Mouse (Mus musculus): ENCODE data around the gene Mpc1. TPM values are rescaled to one million over a fixed set of nuclear protein-coding genes. Genes with fewer than 3 reads are reported as not detected.

Gene Mpc1
- total RNA-seq (2021): 100 to 1,000 TPM; 134 to 141 TPM
- long read RNA-seq, partial matches to known transcripts: 0 of 91 reads
- long read RNA-seq, other reads (novel, unspliced or antisense): 89 of 91 reads

DNA sequence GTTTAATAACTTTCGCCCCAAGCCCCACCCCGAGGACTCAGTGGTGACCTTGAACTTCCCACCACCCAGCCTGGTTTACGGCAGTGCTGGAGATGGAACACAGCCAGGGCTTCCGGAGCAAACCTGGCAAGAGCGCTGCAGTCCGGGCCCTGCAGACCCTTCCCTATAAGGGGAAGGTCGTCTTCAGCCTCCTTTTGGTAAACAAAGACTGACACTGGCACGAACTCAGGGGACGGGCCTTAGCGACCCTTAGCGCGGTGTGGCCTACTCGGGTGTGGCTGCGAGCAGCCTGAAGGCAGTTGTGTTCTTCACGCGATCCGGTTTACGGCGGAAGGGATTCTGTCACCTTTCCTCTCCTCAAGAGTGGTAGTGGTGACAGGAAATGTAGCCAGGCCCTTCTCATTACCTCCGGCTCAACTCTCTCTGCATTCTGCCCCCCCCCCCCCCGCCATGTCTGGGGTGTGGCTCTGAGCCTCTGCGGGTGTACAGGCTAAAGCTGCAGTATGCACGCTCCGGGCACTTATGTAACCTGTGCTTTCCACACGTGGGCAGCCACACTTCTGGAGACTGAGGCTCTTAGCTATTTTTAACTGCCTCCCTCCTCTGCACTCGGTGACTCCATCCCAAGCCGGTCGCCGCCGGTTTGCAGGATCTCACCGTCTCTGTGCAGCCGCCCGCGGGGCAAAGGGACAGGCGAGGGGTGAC, at the start of gene Mpc1:
TSS of gene Mpc1 (plus strand) at position 84 of the 705 bp plus-strand sequence.
- DNase-seq (ENCODE audit: low spot score in 2 of 2): peak; percentile 82 to 91

DNA sequence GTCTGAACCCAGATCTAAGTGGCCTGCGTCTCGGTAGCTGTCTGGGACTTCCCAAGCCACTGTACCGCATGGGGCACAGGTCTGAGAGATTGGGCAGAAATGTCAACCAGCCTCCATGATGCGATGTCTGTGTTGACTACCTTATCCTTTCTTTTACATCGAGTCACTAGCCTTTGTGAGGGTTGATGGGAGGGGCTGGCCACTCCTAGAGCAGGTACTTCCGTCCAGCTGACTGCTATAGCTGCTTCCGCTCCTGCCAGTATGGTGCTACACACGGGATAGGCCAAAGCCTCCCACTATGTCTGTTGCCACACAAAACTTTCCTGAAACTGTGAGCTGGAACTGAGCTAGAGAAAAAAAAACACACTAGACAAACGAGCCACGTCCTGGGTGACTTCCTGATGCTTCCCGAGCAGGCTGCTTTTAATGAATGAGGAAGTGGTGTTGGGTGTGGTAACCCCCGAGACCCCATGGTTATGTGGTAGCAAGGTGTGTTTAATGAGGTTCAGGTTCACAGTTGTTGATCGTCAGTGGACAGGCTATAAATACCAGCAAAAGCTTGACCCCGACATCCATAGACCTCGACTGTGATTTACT, 49.0 kb upstream of the Mpc1 start:
- no peak for DNase-seq (ENCODE audit: low spot score in 2 of 2)

DNA sequence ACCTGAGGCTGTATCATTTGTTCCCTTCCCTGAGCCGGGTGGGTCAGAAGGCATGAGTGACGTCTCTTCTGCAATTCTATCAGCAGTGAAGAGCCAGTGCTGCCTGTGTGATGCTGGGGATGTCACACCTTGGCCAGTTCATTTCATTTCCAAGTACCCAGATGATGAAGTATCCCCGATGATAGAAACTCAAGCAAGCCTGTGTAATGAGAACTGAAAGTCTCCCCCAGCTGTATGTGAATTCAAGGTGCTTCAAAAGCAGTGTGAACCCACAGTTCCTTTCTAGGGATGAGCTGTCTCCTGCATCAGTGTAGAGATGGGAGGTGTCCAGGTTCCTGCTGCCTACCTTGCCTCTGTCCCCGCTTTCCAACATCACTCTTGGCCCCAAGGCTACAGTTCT, 48.2 kb upstream of the Mpc1 start:
- no peak for DNase-seq (ENCODE audit: low spot score in 2 of 2)

DNA sequence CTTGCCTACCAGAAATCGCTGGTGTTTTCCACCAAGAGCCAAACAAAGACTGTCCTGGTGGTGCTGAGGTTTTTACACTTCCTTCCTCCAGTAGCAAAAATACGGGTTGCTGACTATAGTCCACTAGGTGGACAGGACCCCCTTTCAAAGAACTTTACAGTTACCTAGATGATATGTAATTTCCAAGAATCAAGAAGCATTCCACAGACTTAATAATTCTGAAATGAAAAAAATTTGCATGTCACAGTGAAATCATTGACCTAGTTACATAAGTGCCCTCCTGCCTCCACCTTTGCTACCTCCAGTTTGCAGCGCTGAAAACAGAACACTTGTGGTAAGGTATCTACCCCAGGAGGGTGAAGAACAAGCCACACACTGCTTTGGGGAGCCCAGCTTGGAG, 47.0 kb upstream of the Mpc1 start, which contains the start of gene Ccr6:
TSS of gene Ccr6 (plus strand) at position 301 of the 400 bp plus-strand sequence.
- no peak for DNase-seq (ENCODE audit: low spot score in 2 of 2)

DNA sequence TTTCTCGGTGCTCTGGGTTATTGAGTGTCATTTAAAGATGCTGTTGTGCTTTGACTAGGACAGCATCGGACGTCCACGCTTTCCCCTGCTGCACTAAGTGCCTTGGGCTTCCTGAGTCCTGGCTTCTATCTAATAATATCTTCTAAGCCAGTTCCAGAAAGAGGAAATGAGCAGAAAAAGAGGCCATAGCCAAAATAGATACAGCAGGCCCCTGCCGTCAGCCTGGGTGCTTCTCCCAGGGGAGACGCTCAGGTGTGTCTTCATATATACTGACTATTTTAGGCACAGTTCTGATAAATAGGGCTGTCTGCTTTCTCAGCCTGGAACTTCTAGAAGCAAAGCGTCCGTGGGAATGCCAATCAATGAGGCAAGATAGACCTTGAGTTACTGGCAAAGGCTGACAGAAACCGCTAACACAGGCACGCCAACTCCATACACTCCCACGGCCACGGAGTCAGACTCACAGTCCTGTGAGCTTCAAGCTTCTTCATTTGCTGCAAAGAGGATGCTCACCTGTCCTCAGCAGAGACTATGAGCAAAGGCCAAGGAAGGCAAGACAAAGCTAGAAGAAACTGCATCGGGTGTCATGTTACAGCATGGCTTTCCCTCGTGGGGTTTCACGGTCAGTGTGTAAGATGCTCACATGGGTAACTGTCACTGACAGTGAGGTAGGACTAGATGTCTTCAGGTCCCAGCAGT, 44.5 kb upstream of the Mpc1 start:
- no peak for DNase-seq (ENCODE audit: low spot score in 2 of 2)

GRCm38 (mm10) chr17:8239561-8239960, 43.1 kb upstream of the Mpc1 start:
- DNase-seq (ENCODE audit: low spot score in 2 of 2): no peak

DNA sequence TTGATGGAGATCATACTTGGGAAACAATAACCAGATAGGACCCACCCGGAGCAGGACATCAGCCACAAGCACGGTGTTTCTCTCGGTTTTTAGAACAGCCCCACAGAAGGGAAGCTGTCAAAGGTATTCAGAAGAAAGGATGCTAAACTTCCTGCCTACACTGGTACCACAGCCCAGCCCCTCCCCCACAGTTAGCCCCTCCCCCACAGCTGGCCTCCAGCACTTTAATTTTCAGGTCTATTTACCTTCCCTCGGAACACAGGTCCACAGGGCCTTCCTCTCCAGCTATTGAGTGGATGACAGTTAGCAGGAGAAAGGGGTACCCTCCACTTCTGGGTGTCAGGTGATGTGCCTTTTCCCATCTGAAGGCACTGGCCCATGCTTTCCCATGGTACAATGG, 42.2 kb upstream of the Mpc1 start:
- DNase-seq (ENCODE audit: low spot score in 2 of 2): no peak

DNA sequence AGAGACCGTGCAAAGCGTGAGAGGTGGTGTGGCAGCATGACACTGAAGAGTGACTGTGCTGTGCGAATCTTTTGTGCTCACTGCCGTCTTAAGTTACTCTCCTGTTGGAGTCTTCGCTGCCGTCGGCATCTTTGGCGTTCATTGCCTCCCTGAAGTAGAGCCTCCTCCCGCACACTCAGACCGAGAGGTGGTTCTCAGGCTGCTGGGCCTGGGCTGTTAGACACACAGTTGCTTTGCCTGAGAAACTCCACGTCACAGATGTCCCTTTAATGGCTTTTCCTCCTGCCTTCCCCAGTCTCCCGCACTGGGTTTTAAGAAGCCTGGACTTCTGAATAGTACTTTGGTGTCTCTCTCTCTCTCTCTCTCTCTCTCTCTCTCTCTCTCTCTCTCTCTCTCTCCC, 41.1 kb upstream of the Mpc1 start:
- DNase-seq (ENCODE audit: low spot score in 2 of 2): no peak

DNA sequence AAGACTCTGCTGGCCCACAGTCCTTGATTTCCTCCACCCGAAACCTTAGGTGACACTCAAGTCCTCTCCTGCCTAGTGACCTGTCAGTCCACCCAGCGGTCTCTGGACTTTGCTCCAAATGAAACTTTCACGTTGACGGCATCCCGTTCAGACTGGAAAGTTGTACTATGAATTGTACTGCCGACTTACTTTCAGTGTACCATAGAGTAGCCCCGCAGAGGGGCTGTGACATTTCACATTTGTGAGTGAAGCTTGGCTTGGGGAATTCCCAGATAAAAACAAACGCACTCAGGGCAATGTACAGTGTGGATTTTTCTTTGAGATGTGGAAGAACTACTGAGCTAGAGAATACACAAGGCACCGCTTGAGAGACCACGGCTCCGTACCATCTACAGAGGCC, 40.5 kb upstream of the Mpc1 start:
- DNase-seq (ENCODE audit: low spot score in 2 of 2): no peak

GRCm38 (mm10) chr17:8244124-8244523, 38.6 kb upstream of the Mpc1 start:
- DNase-seq (ENCODE audit: low spot score in 2 of 2): no peak

GRCm38 (mm10) chr17:8246102-8246754, 36.5 kb upstream of the Mpc1 start:
- no peak for DNase-seq (ENCODE audit: low spot score in 2 of 2)

- no peak for DNase-seq (ENCODE audit: low spot score in 2 of 2)
Measured at GRCm38 (mm10) chr17:8251704-8252103, 31.0 kb upstream of the Mpc1 start.

GRCm38 (mm10) chr17:8254268-8254667, 28.4 kb upstream of the Mpc1 start:
- no peak for DNase-seq (ENCODE audit: low spot score in 2 of 2)

DNA sequence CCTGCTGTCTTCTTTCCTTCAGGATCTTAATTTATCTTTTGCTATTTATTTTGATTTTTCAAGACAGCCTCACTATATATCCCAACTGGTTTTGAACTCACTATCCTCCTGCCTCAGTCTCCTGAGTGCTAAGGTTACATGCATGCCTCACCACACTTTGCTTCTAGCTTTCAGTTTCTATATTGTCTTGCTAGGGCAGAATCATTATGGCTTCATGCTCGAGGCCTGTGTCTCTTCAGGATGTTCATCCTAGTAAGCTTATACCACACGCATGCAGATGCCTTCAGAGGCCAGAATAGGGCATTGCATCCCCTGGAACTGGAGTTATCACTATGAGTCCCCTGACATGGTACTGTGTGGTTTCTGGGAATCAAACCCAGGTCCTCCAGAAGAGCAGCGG, 27.8 kb upstream of the Mpc1 start:
- DNase-seq (ENCODE audit: low spot score in 2 of 2): no peak

GRCm38 (mm10) chr17:8255583-8255982, 27.1 kb upstream of the Mpc1 start:
- no peak for DNase-seq (ENCODE audit: low spot score in 2 of 2)

DNA sequence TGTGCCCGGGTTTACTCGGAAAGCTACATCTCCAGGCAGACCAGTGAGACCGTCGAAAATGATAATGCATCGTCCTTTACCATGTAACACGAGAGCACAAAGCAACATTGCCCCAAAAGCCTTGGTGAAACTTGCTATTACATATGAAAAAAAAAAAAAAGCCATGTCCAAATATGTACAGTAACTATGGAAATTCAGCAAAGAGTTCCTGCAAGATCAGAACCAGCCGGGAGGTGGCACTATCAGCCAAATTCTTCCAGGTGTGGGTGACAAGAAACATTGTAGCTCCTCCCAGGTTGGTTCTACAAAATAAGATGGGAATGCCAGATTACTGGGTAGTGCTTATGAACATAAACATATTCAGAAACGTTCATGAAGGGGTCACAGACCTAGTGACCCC, 25.7 kb upstream of the Mpc1 start:
- no peak for DNase-seq (ENCODE audit: low spot score in 2 of 2)

DNA sequence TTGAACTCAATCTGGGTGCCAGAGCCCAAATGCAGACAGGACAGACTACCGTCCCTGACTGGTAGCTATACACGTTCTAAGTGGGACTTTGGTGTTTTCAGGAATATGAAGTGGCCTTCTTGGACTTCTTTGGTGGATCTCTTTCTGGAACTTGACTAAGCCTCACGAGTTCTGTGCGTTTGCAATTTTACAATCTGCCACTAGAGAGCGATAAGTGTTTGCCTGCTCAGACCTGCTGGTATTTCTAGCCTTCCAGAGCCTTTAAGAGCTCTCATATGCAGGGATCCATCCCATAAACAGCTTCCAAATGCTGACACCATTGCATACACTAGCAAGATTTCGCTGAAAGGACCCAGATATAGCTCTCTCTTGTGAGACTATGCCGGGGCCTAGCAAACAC, 18.1 kb upstream of the Mpc1 start:
- DNase-seq (ENCODE audit: low spot score in 2 of 2): peak; percentile 28 to 85

GRCm38 (mm10) chr17:8272054-8272749, 10.5 kb upstream of the Mpc1 start:
- no peak for DNase-seq (ENCODE audit: low spot score in 2 of 2)

GRCm38 (mm10) chr17:8272951-8273350, 9.8 kb upstream of the Mpc1 start:
- no peak for DNase-seq (ENCODE audit: low spot score in 2 of 2)

- DNase-seq (ENCODE audit: low spot score in 2 of 2): no peak
Measured at GRCm38 (mm10) chr17:8276071-8276470, 6.6 kb upstream of the Mpc1 start.

DNA sequence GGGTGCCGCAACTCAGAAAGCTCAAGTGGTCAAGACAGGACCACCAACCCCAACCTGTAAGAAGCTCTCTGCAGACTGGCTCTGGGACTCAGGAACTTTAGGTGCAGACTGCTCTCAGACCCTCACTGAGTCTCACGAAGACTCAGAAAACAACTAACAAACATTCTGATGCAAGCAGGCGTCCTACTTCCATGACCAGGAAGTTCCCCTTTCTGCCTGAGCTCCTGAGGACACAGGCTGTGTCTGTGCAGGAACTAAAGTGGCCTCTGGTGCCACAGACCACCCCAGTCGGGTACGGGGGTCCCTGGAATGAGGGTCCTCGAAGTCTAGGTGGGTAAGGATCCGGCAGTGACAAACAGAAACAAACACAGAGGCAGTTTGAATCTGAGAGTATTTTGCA, 6.0 kb upstream of the Mpc1 start:
- no peak for DNase-seq (ENCODE audit: low spot score in 2 of 2)

Data from layer of hippocampus, adult 18-20 months (tissue).